Mouse (Mus musculus): ENCODE measurements around the gene Pnliprp1.

Pnliprp1 gene

GRCm38 (mm10) chr19:58767329-58767728 lies 38.6 kb downstream of the Pnliprp1 start:
- no peak for DNase-seq (ENCODE audit: extremely low spot score, low read depth, low spot score)

GRCm38 (mm10) chr19:58776461-58776860 lies 47.8 kb downstream of the Pnliprp1 start:
- no peak for DNase-seq (ENCODE audit: extremely low spot score, low read depth, low spot score)

GRCm38 (mm10) chr19:58781566-58781965 lies 52.9 kb downstream of the Pnliprp1 start:
- no peak for DNase-seq (ENCODE audit: extremely low spot score, low read depth, low spot score)

- no peak for DNase-seq (ENCODE audit: extremely low spot score, low read depth, low spot score)
These were observed 55.3 kb downstream of the Pnliprp1 start for GRCm38 (mm10) chr19:58783938-58784337.

GRCm38 (mm10) chr19:58789194-58789593 lies 60.5 kb downstream of the Pnliprp1 start:
- DNase-seq (ENCODE audit: extremely low spot score, low read depth, low spot score), result no peak
